ENCODE assay signal across 8 mouse cellular contexts in the genomic region with DNA sequence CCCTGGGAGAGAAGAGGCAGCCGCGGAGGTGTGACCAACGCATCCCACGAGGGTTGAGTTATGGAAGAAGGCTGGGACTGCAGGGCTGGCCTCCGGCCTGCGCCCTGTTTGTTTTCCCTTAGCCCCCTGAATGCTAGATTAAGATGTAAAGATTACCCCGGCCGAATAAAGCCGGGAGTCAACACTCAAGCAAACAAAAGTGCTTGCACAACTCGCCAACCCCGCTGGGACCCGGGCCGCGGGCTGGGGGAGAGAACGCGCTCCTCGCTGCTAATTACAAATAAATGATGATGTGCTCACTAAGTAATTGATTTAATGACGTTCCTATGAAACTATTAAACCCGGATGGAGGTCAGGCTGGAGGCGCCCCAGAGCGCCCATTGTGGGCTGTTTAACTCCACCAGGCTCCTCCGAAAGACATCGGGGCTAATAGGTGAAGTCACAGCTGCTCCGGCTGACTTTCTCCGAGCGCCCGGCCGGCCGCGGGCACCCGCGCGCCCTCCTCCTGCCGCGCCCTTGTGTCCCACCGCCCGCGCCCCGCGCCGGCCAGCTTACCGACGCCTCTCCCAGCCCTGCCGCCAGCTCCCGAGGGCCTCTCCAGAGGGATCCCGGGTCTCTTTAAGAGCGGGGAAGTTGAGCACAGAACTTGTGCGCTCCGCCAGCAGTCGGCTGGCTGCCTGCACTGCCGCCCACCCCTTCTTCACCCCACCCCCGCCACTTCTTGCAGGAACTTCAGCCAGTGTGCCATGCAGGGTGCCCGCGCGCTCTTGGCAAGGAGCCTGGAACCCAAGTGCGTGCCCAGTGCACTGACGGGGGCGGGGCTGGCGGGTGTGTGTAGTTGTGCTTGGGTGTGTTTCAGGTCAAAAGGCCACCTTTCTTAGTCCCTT. TPM values are rescaled to one million over a fixed set of nuclear protein-coding genes. Genes with fewer than 3 reads are reported as not detected.
DNase-seq lines count a peak whose midpoint lies in the region; ATAC-seq and TF ChIP-seq lines count a peak whose summit lies in the region.

Gene Gm5089 (minus strand): TSS at position 620 of the 887 bp plus-strand sequence.

- no peak for ATAC-seq in intestine, postnatal 0 days
- ATAC-seq in liver, embryonic 11.5 days (replicated peaks; ENCODE audit: low FRiP score): no peak; the same call in 1 of the 2 replicates
- peak; percentile 7; the same call in 1 of the 2 replicates for ATAC-seq in neural tube, embryonic 12.5 days (ENCODE audit: low FRiP score, low read depth)
- no peak; the same call in 1 of the 2 replicates for ATAC-seq in granulocyte monocyte progenitor cell, adult 5-6 weeks (replicated peaks; ENCODE audit: poor library complexity, severe bottlenecking)

- TF ChIP-seq POLR2A in embryonic fibroblast, embryonic 13.5 days (IDR thresholded peaks at IDR 0.05; ENCODE audit: low read depth, low read length): no peak

- DNase-seq in urinary bladder, postnatal 14 days (ENCODE audit: low spot score): peak; percentile 10
- no peak for DNase-seq in urinary bladder, postnatal 36 days (ENCODE audit: low spot score in 2 of 2)
- DNase-seq in liver, embryonic 11.5 days (ENCODE audit: low spot score): peak; percentile 47
- DNase-seq in gastrocnemius, adult 8-10 months (ENCODE audit: low spot score in 2 of 2): no peak

- H3K9me3 ChIP-seq in intestine, postnatal 0 days (ENCODE audit: control insufficient read depth): no peaks in the 10 kb centered on the region
- H3K9me3 ChIP-seq in liver, embryonic 11.5 days (ENCODE audit: control insufficient read depth, low read length): no peaks in the 10 kb centered on the region
- no peaks in the 10 kb centered on the region for H3K9me3 ChIP-seq in neural tube, embryonic 12.5 days

- peak within 1 kb of the TSS; percentile 7; the same call in 1 of the 2 replicates for H3K4me3 ChIP-seq in embryonic fibroblast, embryonic 13.5 days (ENCODE audit: insufficient read depth, low read length)
- H3K4me3 ChIP-seq in intestine, postnatal 0 days (ENCODE audit: low read depth, low read length): peak within 1 kb of the TSS; percentile 14; the same call in 1 of the 2 replicates
- peak within 1 kb of the TSS; percentile 28 for H3K4me3 ChIP-seq in liver, embryonic 11.5 days (ENCODE audit: low read depth, low read length)
- H3K4me3 ChIP-seq in neural tube, embryonic 12.5 days: peak within 1 kb of the TSS; percentile 36

- H3K36me3 ChIP-seq in intestine, postnatal 0 days (ENCODE audit: control insufficient read depth, insufficient read depth): no peaks in the 10 kb centered on the region
- H3K36me3 ChIP-seq in liver, embryonic 11.5 days (ENCODE audit: control insufficient read depth, insufficient read depth, low read length): no peaks in the 10 kb centered on the region
- no peaks in the 10 kb centered on the region for H3K36me3 ChIP-seq in neural tube, embryonic 12.5 days

- peak within 1 kb of the TSS; percentile 43 for H3K4me2 ChIP-seq in intestine, postnatal 0 days (replicated peaks; ENCODE audit: low read depth)
- peak within 1 kb of the TSS; percentile 50 for H3K4me2 ChIP-seq in liver, embryonic 11.5 days
- peak within 1 kb of the TSS; percentile 72 for H3K4me2 ChIP-seq in neural tube, embryonic 12.5 days (replicated peaks)

- peaks cover 75% of the 10 kb centered on the region for H3K27me3 ChIP-seq in intestine, postnatal 0 days (replicated peaks; ENCODE audit: control insufficient read depth, insufficient read depth, low read length)
- H3K27me3 ChIP-seq in liver, embryonic 11.5 days (replicated peaks; ENCODE audit: control insufficient read depth, insufficient read depth, low read length): peaks cover 81% of the 10 kb centered on the region
- H3K27me3 ChIP-seq in neural tube, embryonic 12.5 days (replicated peaks): peaks cover 54% of the 10 kb centered on the region

- H3K4me1 ChIP-seq in embryonic fibroblast, embryonic 13.5 days (ENCODE audit: control insufficient read depth, insufficient read depth, low read length): no peaks in the 10 kb centered on the region
- no peaks in the 10 kb centered on the region for H3K4me1 ChIP-seq in intestine, postnatal 0 days (replicated peaks; ENCODE audit: control insufficient read depth, insufficient read depth, low read length)
- peaks cover 2% of the 10 kb centered on the region for H3K4me1 ChIP-seq in liver, embryonic 11.5 days (replicated peaks; ENCODE audit: control insufficient read depth, insufficient read depth, low read length)
- peaks cover 49% of the 10 kb centered on the region for H3K4me1 ChIP-seq in neural tube, embryonic 12.5 days

- H3K27ac ChIP-seq in embryonic fibroblast, embryonic 13.5 days (ENCODE audit: insufficient read depth, low read length): no peak within 1 kb of the TSS
- no peak within 1 kb of the TSS for H3K27ac ChIP-seq in intestine, postnatal 0 days (ENCODE audit: low read depth, low read length)
- no peak within 1 kb of the TSS for H3K27ac ChIP-seq in liver, embryonic 11.5 days (ENCODE audit: low read depth, low read length)
- H3K27ac ChIP-seq in neural tube, embryonic 12.5 days: peak within 1 kb of the TSS; percentile 38; the same call in 1 of the 2 replicates

- no peak for TF ChIP-seq CTCF in embryonic fibroblast, embryonic 13.5 days (IDR thresholded peaks at IDR 0.05; ENCODE audit: borderline replicate concordance, insufficient read depth, low read length)
- no peak for TF ChIP-seq CTCF in intestine, postnatal 0 days (IDR thresholded peaks at IDR 0.05; ENCODE audit: low read depth)

- H3K9ac ChIP-seq in intestine, postnatal 0 days (ENCODE audit: low read depth, low read length): no peak within 1 kb of the TSS
- no peak within 1 kb of the TSS for H3K9ac ChIP-seq in liver, embryonic 11.5 days (ENCODE audit: low read depth, low read length)
- peak within 1 kb of the TSS; percentile 57 for H3K9ac ChIP-seq in neural tube, embryonic 12.5 days

- 1% methylated on average over 59 of the region's 59 CpGs for WGBS in intestine, postnatal 0 days
- 2% methylated on average over 59 of the region's 59 CpGs for whole genome bisulfite sequencing in liver, embryonic 11.5 days
- under 1% methylated on average over 59 of the region's 59 CpGs for WGBS in neural tube, embryonic 12.5 days

RNA-seq across cellular contexts. Expression of gene Gm5089, which starts in this region (rescaled TPM):
- not detected in 2 replicates for polyA plus RNA-seq in embryonic fibroblast, embryonic 13.5 days (2011; ENCODE audit: insufficient read length, low read depth, missing spikeins)
- not detected in 2 replicates for polyA plus RNA-seq in intestine, postnatal 0 days (2015; fragmentation: Nextera tagmentation; extraction: Ambion mirVana)
- not detected in 2 replicates for polyA plus RNA-seq in liver, embryonic 11.5 days (2014; fragmentation: Nextera tagmentation; extraction: Ambion mirVana)
- 1.3 TPM in 2 replicates for polyA plus RNA-seq in neural tube, embryonic 12.5 days (2016; fragmentation: Nextera tagmentation; extraction: Ambion mirVana)
- not detected in 2 replicates for total RNA-seq in granulocyte monocyte progenitor cell, adult 5-6 weeks (2014; fragmentation: Nextera tagmentation)
- total RNA-seq in granulocyte monocyte progenitor cell, adult 5-6 weeks (2017): not detected in 2 replicates
- not detected for total RNA-seq in gastrocnemius, adult 8-10 months (2022)

Comparison
In these comparisons a context has a peak if more than half of its experiments do, and no peak if none do; other contexts are left out.
1. Peak in DNase-seq, H3K4me3 ChIP-seq and H3K4me2 ChIP-seq in liver, embryonic 11.5 days; RNA of the gene not detected or under 1 TPM.